Mouse (Mus musculus): Measurements from ENCODE around the gene Rad51c. TPM values are rescaled to one million over a fixed set of nuclear protein-coding genes. Genes with fewer than 3 reads are reported as not detected.
"Not testable (repeated sequence)": the region's sequence is repeated elsewhere in the genome, so short reads cannot be mapped to it uniquely, and the experiment has no call there.

Gene Rad51c
- polyA plus RNA-seq, 1 experiment = 4.0 TPM

DNA sequence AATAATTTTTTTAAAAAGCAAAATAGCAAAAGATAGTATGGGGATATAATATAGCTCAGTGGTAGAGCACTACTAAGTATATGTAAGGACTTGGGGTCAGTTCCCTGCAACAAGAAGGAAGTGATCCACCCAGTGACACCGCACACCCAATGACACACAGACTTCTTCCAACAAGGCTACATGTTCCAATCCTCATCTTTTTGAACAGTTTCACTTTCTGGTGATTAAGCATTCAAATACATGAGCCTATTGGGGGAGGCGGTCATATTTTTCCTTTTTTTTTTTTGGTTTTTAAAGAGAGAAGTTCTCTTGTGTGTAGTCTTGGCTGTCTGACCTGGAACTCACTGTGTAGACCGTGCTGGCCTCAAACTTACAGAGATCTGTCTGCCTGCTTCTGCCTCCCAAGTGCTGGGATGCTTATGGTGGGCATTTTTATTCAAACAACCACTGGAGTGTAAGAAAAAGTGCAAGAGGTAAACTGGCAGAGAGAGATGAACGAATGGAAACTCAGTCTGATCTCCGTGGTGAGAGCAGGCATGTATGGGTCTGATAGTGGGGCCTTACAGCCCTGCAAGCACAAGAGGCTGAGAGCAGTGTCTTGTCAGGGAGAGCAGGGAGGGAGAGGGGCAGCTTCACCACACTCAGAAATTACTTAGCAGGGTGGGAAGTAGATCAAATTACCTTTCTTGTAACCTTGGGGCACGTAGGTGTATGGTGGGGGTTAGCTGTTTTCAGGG is 28.3 kb upstream of the Rad51c start:
- no peak overlapping the region for H3K4me3 ChIP-seq (ENCODE audit: insufficient read depth, poor library complexity, severe bottlenecking)
- H3K79me2 ChIP-seq (ENCODE audit: control insufficient read depth, insufficient read depth) = no peaks in the 10 kb centered on the region
- no peaks in the 10 kb centered on the region for H3K27me3 ChIP-seq (ENCODE audit: control insufficient read depth, insufficient read depth, insufficient read length)
- no peak overlapping the region for H3ac ChIP-seq (ENCODE audit: control insufficient read depth, insufficient read length, low read depth)
- no peaks in the 10 kb centered on the region for H3K79me3 ChIP-seq (ENCODE audit: low read depth)
- no peak for TF ChIP-seq MYOD1 (IDR thresholded peaks at IDR 0.05; ENCODE audit: control insufficient read depth, insufficient read length, low read depth)
- no peak for TF ChIP-seq USF1 (IDR thresholded peaks at IDR 0.05; ENCODE audit: low read depth)
- no peak for TF ChIP-seq MYOG (IDR thresholded peaks at IDR 0.05; ENCODE audit: control insufficient read depth, extremely low read depth, insufficient read length)
- TF ChIP-seq CTCF (IDR thresholded peaks at IDR 0.05; ENCODE audit: control insufficient read depth, insufficient read depth, insufficient read length) = no peak
- TF ChIP-seq FOSL1 (IDR thresholded peaks at IDR 0.05; ENCODE audit: insufficient read depth, low read length, poor library complexity, severe bottlenecking) = no peak
- no peak for TF ChIP-seq CEBPB (IDR thresholded peaks at IDR 0.05; ENCODE audit: low read depth)
- no peak for TF ChIP-seq MAX (IDR thresholded peaks at IDR 0.05)
- no peaks in the 10 kb centered on the region for H3K36me3 ChIP-seq (ENCODE audit: control insufficient read depth, insufficient read depth)

- Histone ChIP-seq H3K4me3 (ENCODE audit: insufficient read depth, poor library complexity, severe bottlenecking) (no peak overlapping the region), H3ac (ENCODE audit: control insufficient read depth, insufficient read length, low read depth) (no peak overlapping the region), H3K79me3 (ENCODE audit: low read depth) (no peaks in the 10 kb centered on the region), H3K36me3 (ENCODE audit: control insufficient read depth, insufficient read depth) (no peaks in the 10 kb centered on the region), H3K27me3 (ENCODE audit: control insufficient read depth, insufficient read depth, insufficient read length) (no peaks in the 10 kb centered on the region), H3K79me2 (ENCODE audit: control insufficient read depth, insufficient read depth) (no peaks in the 10 kb centered on the region)
- TF ChIP-seq USF1 (IDR thresholded peaks at IDR 0.05; ENCODE audit: low read depth) (no peak), CTCF (IDR thresholded peaks at IDR 0.05; ENCODE audit: control insufficient read depth, insufficient read depth, insufficient read length) (no peak), MAX (IDR thresholded peaks at IDR 0.05) (no peak), MYOD1 (IDR thresholded peaks at IDR 0.05; ENCODE audit: control insufficient read depth, insufficient read length, low read depth) (no peak), CEBPB (IDR thresholded peaks at IDR 0.05; ENCODE audit: low read depth) (no peak), MYOG (IDR thresholded peaks at IDR 0.05; ENCODE audit: control insufficient read depth, extremely low read depth, insufficient read length) (no peak), FOSL1 (IDR thresholded peaks at IDR 0.05; ENCODE audit: insufficient read depth, low read length, poor library complexity, severe bottlenecking) (no peak)
Measured at GRCm38 (mm10) chr11:87432447-87432846, 27.7 kb upstream of the Rad51c start.

DNA sequence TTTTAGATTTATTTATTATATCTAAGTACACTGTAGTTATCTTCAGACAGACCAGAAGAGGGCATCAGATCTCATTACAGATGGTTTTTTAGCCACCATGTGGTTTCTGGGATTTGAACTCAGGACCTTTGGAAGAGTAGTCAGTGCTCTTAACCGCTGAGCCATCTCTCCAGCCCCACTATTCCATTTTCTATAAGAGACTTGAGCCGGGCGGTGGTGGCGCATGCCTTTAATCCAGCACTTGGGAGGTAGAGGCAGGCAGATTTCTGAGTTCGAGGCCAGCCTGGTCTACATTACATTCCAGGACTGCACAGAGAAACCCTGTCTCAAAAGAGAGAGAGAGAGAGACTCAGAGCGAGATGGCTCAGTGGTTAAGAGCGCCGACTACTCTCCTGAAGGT is 27.1 kb upstream of the Rad51c start:
- not testable (repeated sequence) for H3K4me3 ChIP-seq (ENCODE audit: insufficient read depth, poor library complexity, severe bottlenecking); H3K79me2 ChIP-seq (ENCODE audit: control insufficient read depth, insufficient read depth); H3K36me3 ChIP-seq (ENCODE audit: control insufficient read depth, insufficient read depth); H3ac ChIP-seq (ENCODE audit: control insufficient read depth, insufficient read length, low read depth); H3K27me3 ChIP-seq (ENCODE audit: control insufficient read depth, insufficient read depth, insufficient read length); H3K79me3 ChIP-seq (ENCODE audit: low read depth)

GRCm38 (mm10) chr11:87430374-87430773 is 25.6 kb upstream of the Rad51c start:
- TF ChIP-seq CTCF (IDR thresholded peaks at IDR 0.05; ENCODE audit: control insufficient read depth, insufficient read depth, insufficient read length) (no peak), MYOG (IDR thresholded peaks at IDR 0.05; ENCODE audit: control insufficient read depth, extremely low read depth, insufficient read length) (no peak), MAX (IDR thresholded peaks at IDR 0.05) (no peak), CEBPB (IDR thresholded peaks at IDR 0.05; ENCODE audit: low read depth) (no peak), FOSL1 (IDR thresholded peaks at IDR 0.05; ENCODE audit: insufficient read depth, low read length, poor library complexity, severe bottlenecking) (no peak), USF1 (IDR thresholded peaks at IDR 0.05; ENCODE audit: low read depth) (no peak), MYOD1 (IDR thresholded peaks at IDR 0.05; ENCODE audit: control insufficient read depth, insufficient read length, low read depth) (no peak)
- Histone ChIP-seq H3K4me3 (ENCODE audit: insufficient read depth, poor library complexity, severe bottlenecking) (no peak overlapping the region), H3K27me3 (ENCODE audit: control insufficient read depth, insufficient read depth, insufficient read length) (no peaks in the 10 kb centered on the region), H3K79me2 (ENCODE audit: control insufficient read depth, insufficient read depth) (no peaks in the 10 kb centered on the region), H3ac (ENCODE audit: control insufficient read depth, insufficient read length, low read depth) (no peak overlapping the region), H3K79me3 (ENCODE audit: low read depth) (no peaks in the 10 kb centered on the region), H3K36me3 (ENCODE audit: control insufficient read depth, insufficient read depth) (no peaks in the 10 kb centered on the region)

DNA sequence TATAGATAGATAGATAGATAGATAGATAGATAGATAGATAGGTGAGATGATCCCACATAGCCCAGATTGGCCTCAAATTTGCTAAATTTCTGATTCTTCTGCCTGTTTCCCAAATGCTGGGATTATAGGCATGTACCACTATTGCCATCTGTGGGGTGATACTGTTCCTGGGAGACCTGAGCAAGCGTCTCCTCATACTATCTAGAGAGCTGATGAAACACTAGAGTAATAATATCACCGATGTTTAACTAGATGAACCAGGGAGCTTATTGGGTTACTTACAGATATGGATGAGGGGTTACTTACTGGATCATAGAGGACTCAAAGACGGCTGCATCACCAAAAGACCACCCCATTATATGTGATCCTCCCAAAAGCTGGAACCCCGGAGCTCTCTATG is 24.6 kb upstream of the Rad51c start:
- TF ChIP-seq FOSL1 (IDR thresholded peaks at IDR 0.05; ENCODE audit: insufficient read depth, low read length, poor library complexity, severe bottlenecking) (no peak), CEBPB (IDR thresholded peaks at IDR 0.05; ENCODE audit: low read depth) (no peak)
- no peaks in the 10 kb centered on the region for H3K79me2 ChIP-seq (ENCODE audit: control insufficient read depth, insufficient read depth)
- no peaks in the 10 kb centered on the region for H3K27me3 ChIP-seq (ENCODE audit: control insufficient read depth, insufficient read depth, insufficient read length)
- H3K4me3 ChIP-seq (ENCODE audit: insufficient read depth, poor library complexity, severe bottlenecking) = no peak overlapping the region
- H3ac ChIP-seq (ENCODE audit: control insufficient read depth, insufficient read length, low read depth) = no peak overlapping the region
- no peaks in the 10 kb centered on the region for H3K79me3 ChIP-seq (ENCODE audit: low read depth)
- no peaks in the 10 kb centered on the region for H3K36me3 ChIP-seq (ENCODE audit: control insufficient read depth, insufficient read depth)

DNA sequence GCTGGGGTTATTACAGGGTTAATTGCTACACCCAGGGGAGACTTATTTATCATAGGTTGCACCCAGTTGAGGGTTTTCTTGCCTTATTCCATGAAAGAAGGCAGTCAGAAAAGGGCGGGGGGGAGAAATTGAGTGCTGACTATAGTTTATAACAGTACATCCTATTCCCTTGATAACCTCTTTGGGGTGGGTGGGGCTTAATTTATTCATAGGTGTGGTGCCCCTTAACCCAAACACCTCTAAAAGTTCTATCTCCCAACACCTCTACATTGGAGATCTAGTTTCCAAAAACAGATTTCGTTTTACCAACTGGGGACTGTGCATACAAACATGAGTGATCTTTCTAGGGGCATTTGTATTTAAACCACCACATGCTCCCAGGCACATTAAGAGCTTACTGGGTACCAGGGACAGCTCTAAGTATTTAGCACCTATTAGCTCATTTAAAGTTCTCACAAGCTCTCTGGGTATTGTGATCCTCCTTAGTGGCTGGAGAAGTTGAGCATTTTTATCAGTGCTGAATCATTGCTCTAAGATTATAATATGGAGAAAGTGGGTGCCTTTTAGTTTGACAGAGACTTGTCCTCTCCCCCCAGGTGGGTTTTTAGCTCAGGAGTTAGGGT is 23.4 kb upstream of the Rad51c start:
- Histone ChIP-seq H3K4me3 (ENCODE audit: insufficient read depth, poor library complexity, severe bottlenecking) (no peak overlapping the region), H3K27me3 (ENCODE audit: control insufficient read depth, insufficient read depth, insufficient read length) (no peaks in the 10 kb centered on the region), H3K36me3 (ENCODE audit: control insufficient read depth, insufficient read depth) (no peaks in the 10 kb centered on the region), H3K79me3 (ENCODE audit: low read depth) (no peaks in the 10 kb centered on the region), H3ac (ENCODE audit: control insufficient read depth, insufficient read length, low read depth) (no peak overlapping the region), H3K79me2 (ENCODE audit: control insufficient read depth, insufficient read depth) (no peaks in the 10 kb centered on the region)
- TF ChIP-seq FOSL1 (IDR thresholded peaks at IDR 0.05; ENCODE audit: insufficient read depth, low read length, poor library complexity, severe bottlenecking) = no peak
